Mouse (Mus musculus): ENCODE measurements around the gene Smc3. TPM values are rescaled to one million over a fixed set of nuclear protein-coding genes. Genes with fewer than 3 reads are reported as not detected.
"Not testable (repeated sequence)": the region's sequence is repeated elsewhere in the genome, so short reads cannot be mapped to it uniquely, and the experiment has no call there.

Gene Smc3
- polyA plus RNA-seq, 1 experiment from 2014 or later = 63.1 TPM

GRCm38 (mm10) chr19:53577025-53577800, 23.0 kb upstream of the Smc3 start:
- Histone ChIP-seq H3K36me3 (no peaks in the 10 kb centered on the region), H3K9me3 (replicated peaks) (no peaks in the 10 kb centered on the region), H3K4me1 (no peaks in the 10 kb centered on the region; the same call in 1 of the 2 replicates), H3K4me3 (replicated peaks) (no peak overlapping the region), H3K9ac (no peak overlapping the region), H3K27me3 (no peaks in the 10 kb centered on the region), H3K27ac (replicated peaks) (no peak overlapping the region), H3K4me2 (replicated peaks) (no peak overlapping the region)
- 58% methylated on average over 11 of the region's 11 CpGs for WGBS
- ATAC-seq (ENCODE audit: insufficient number of reproducible peaks, low FRiP score, low TSS enrichment, low read depth) = no peak

GRCm38 (mm10) chr19:53578597-53579252, 21.5 kb upstream of the Smc3 start:
- H3K4me1 ChIP-seq = no peaks in the 10 kb centered on the region; the same call in 1 of the 2 replicates
- ATAC-seq (ENCODE audit: insufficient number of reproducible peaks, low FRiP score, low TSS enrichment, low read depth) = no peak
- no peaks in the 10 kb centered on the region for H3K27me3 ChIP-seq
- H3K9me3 ChIP-seq (replicated peaks) = no peaks in the 10 kb centered on the region
- no peak overlapping the region for H3K4me3 ChIP-seq (replicated peaks)
- H3K36me3 ChIP-seq = no peaks in the 10 kb centered on the region
- H3K9ac ChIP-seq = no peak overlapping the region
- H3K4me2 ChIP-seq (replicated peaks) = no peak overlapping the region
- H3K27ac ChIP-seq (replicated peaks) = no peak overlapping the region
- 14% methylated on average over 8 of the region's 8 CpGs for WGBS

GRCm38 (mm10) chr19:53580271-53580670, 19.9 kb upstream of the Smc3 start:
- H3K27me3 ChIP-seq; H3K4me3 ChIP-seq (replicated peaks); ATAC-seq (ENCODE audit: insufficient number of reproducible peaks, low FRiP score, low TSS enrichment, low read depth); H3K4me1 ChIP-seq; H3K36me3 ChIP-seq; H3K4me2 ChIP-seq (replicated peaks); H3K9me3 ChIP-seq (replicated peaks); H3K27ac ChIP-seq (replicated peaks); H3K9ac ChIP-seq: not testable (repeated sequence)
- WGBS = 81% methylated on average over 8 of the region's 8 CpGs

- not testable (repeated sequence) for H3K4me3 ChIP-seq (replicated peaks); H3K27me3 ChIP-seq; H3K36me3 ChIP-seq; H3K27ac ChIP-seq (replicated peaks); H3K9ac ChIP-seq; ATAC-seq (ENCODE audit: insufficient number of reproducible peaks, low FRiP score, low TSS enrichment, low read depth); H3K4me2 ChIP-seq (replicated peaks); H3K4me1 ChIP-seq
- WGBS = 88% methylated on average over 3 of the region's 3 CpGs
- H3K9me3 ChIP-seq (replicated peaks) = peaks cover 10% of the 10 kb centered on the region
These were observed 12.5 kb upstream of the Smc3 start for GRCm38 (mm10) chr19:53587686-53588085.

- not testable (repeated sequence) for H3K27me3 ChIP-seq; H3K9ac ChIP-seq; H3K27ac ChIP-seq (replicated peaks); H3K4me1 ChIP-seq; H3K4me3 ChIP-seq (replicated peaks); ATAC-seq (ENCODE audit: insufficient number of reproducible peaks, low FRiP score, low TSS enrichment, low read depth); H3K36me3 ChIP-seq; H3K4me2 ChIP-seq (replicated peaks)
- peaks cover 10% of the 10 kb centered on the region for H3K9me3 ChIP-seq (replicated peaks)
- 96% methylated on average over 7 of the region's 7 CpGs for WGBS
These were observed 11.2 kb upstream of the Smc3 start, which contains the start of gene Nutf2-ps1 for GRCm38 (mm10) chr19:53588968-53589367. Gene Nutf2-ps1 (minus strand): TSS chr19:53589068.

GRCm38 (mm10) chr19:53596723-53597474, 3.3 kb upstream of the Smc3 start:
- Histone ChIP-seq H3K4me1 (peaks cover 6% of the 10 kb centered on the region), H3K4me2 (replicated peaks) (no peak overlapping the region), H3K9me3 (replicated peaks) (no peaks in the 10 kb centered on the region), H3K36me3 (no peaks in the 10 kb centered on the region), H3K4me3 (replicated peaks) (no peak overlapping the region), H3K27ac (replicated peaks) (no peak overlapping the region), H3K9ac (no peak overlapping the region), H3K27me3 (no peaks in the 10 kb centered on the region)
- no peak for ATAC-seq (ENCODE audit: insufficient number of reproducible peaks, low FRiP score, low TSS enrichment, low read depth)
- WGBS = 57% methylated on average over 7 of the region's 7 CpGs

- Histone ChIP-seq H3K4me1 (peaks cover 13% of the 10 kb centered on the region), H3K36me3 (peaks cover 6% of the 10 kb centered on the region; the same call in 1 of the 2 replicates), H3K27me3 (no peaks in the 10 kb centered on the region), H3K9ac (peak overlapping the region; percentile 79), H3K9me3 (replicated peaks) (no peaks in the 10 kb centered on the region), H3K4me2 (replicated peaks) (peak overlapping the region; percentile 84), H3K4me3 (replicated peaks) (peak overlapping the region; percentile 76), H3K27ac (replicated peaks) (peak overlapping the region; percentile 97)
- under 1% methylated on average over 72 of the region's 82 CpGs for WGBS
- peak; percentile 80 for ATAC-seq (ENCODE audit: insufficient number of reproducible peaks, low FRiP score, low TSS enrichment, low read depth)
These were observed 558 bp downstream of the Smc3 start for GRCm38 (mm10) chr19:53600549-53601362.

GRCm38 (mm10) chr19:53601363-53601655, 1.1 kb downstream of the Smc3 start:
- H3K9me3 ChIP-seq (replicated peaks) = no peaks in the 10 kb centered on the region
- peaks cover 7% of the 10 kb centered on the region for H3K36me3 ChIP-seq
- H3K4me1 ChIP-seq = peaks cover 13% of the 10 kb centered on the region
- H3K9ac ChIP-seq = peak overlapping the region; percentile 79
- 5% methylated on average over 11 of the region's 11 CpGs for WGBS
- H3K27ac ChIP-seq (replicated peaks) = peak overlapping the region; percentile 97; the same call in 1 of the 2 replicates
- peak overlapping the region; percentile 84 for H3K4me2 ChIP-seq (replicated peaks)
- ATAC-seq (ENCODE audit: insufficient number of reproducible peaks, low FRiP score, low TSS enrichment, low read depth) = no peak
- no peaks in the 10 kb centered on the region for H3K27me3 ChIP-seq
- H3K4me3 ChIP-seq (replicated peaks) = peak overlapping the region; percentile 76

- ATAC-seq (ENCODE audit: insufficient number of reproducible peaks, low FRiP score, low TSS enrichment, low read depth) = no peak
- no peak overlapping the region for H3K9ac ChIP-seq
- no peaks in the 10 kb centered on the region for H3K9me3 ChIP-seq (replicated peaks)
- no peak overlapping the region for H3K4me2 ChIP-seq (replicated peaks)
- no peaks in the 10 kb centered on the region for H3K27me3 ChIP-seq
- H3K4me1 ChIP-seq = peaks cover 5% of the 10 kb centered on the region; the same call in 1 of the 2 replicates
- H3K4me3 ChIP-seq (replicated peaks) = no peak overlapping the region
- WGBS = 52% methylated on average over 6 of the region's 6 CpGs
- peaks cover 17% of the 10 kb centered on the region for H3K36me3 ChIP-seq
- H3K27ac ChIP-seq (replicated peaks) = peak overlapping the region; percentile 19; the same call in 1 of the 2 replicates
These were observed 8.7 kb downstream of the Smc3 start for GRCm38 (mm10) chr19:53608921-53609320.

GRCm38 (mm10) chr19:53621681-53622080, 21.5 kb downstream of the Smc3 start:
- H3K27ac ChIP-seq (replicated peaks) = no peak overlapping the region
- H3K4me3 ChIP-seq (replicated peaks) = no peak overlapping the region
- no peaks in the 10 kb centered on the region for H3K27me3 ChIP-seq
- H3K9ac ChIP-seq = no peak overlapping the region
- peaks cover 69% of the 10 kb centered on the region for H3K36me3 ChIP-seq
- no peaks in the 10 kb centered on the region for H3K9me3 ChIP-seq (replicated peaks)
- ATAC-seq (ENCODE audit: insufficient number of reproducible peaks, low FRiP score, low TSS enrichment, low read depth) = no peak
- 95% methylated on average over 13 of the region's 13 CpGs for WGBS
- no peak overlapping the region for H3K4me2 ChIP-seq (replicated peaks)
- no peaks in the 10 kb centered on the region for H3K4me1 ChIP-seq

All from embryonic facial prominence, embryonic 15.5 days (tissue).